Mouse (Mus musculus) MEL (cell line): Measurements from ENCODE around the gene Trak1.

Experiments
- CHD1 ChIP-seq: IDR thresholded peaks from 2 replicates; pipeline ENCODE4 v1.6.1; 2012; ENCODE audit warnings: low read depth, mild to moderate bottlenecking, inconsistent platforms, low read length, improper control_type of control experiment
- CHD2 ChIP-seq: IDR thresholded peaks from 2 replicates; pipeline ENCODE4 v1.6.1; 2011; ENCODE audit warnings: low read length, improper control_type of control experiment
- CTCF ChIP-seq, 3 experiments: IDR thresholded peaks in 2 of 3; conservative IDR thresholded peaks in 1 of 3; 2 replicates each; pipeline ENCODE4 v1.5.1; 2011 to 2012; ENCODE audit warnings: low read length in 3 of 3, low read depth in 2 of 3, mild to moderate bottlenecking in 2 of 3, improper control_type of control experiment in 1 of 3, inconsistent platforms in 1 of 3, mixed read lengths in 1 of 3, moderate library complexity in 1 of 3; ENCODE audit not compliant: control insufficient read depth in 1 of 3, insufficient read depth in 1 of 3, poor library complexity in 1 of 3, severe bottlenecking in 1 of 3
- ETS1 ChIP-seq: IDR thresholded peaks from 2 replicates; pipeline ENCODE4 v1.6.1; 2012; ENCODE audit warnings: low read depth, mild to moderate bottlenecking, inconsistent platforms, low read length, improper control_type of control experiment, moderate library complexity
- JUND ChIP-seq: IDR thresholded peaks from 2 replicates; pipeline ENCODE4 v1.6.1; 2011; ENCODE audit warnings: low read depth, mild to moderate bottlenecking, improper control_type of control experiment, low read length
- KAT2A ChIP-seq: conservative IDR thresholded peaks from 2 replicates; pipeline ENCODE4 v1.6.1; 2012; ENCODE audit warnings: low read depth, low read length, improper control_type of control experiment, inconsistent platforms
- MAFK ChIP-seq: IDR thresholded peaks from 2 replicates; pipeline ENCODE4 v1.6.1; 2011; ENCODE audit warnings: low read depth, mild to moderate bottlenecking, low read length, improper control_type of control experiment, borderline replicate concordance
- MAX ChIP-seq: IDR thresholded peaks from 2 replicates; pipeline ENCODE4 v1.6.1; 2011; ENCODE audit warnings: low read length, improper control_type of control experiment
- MEF2A ChIP-seq: IDR thresholded peaks from 2 replicates; pipeline ENCODE4 v1.6.1; 2014; ENCODE audit warnings: low read depth, mild to moderate bottlenecking, inconsistent platforms, low read length, improper control_type of control experiment; ENCODE audit not compliant: poor library complexity, insufficient replicate concordance, severe bottlenecking; ENCODE audit errors: extremely low read depth
- POLR2A ChIP-seq, 2 experiments: IDR thresholded peaks; 2 replicates each; pipeline ENCODE4 v1.6.1; 2011 to 2012; ENCODE audit warnings: low read length in 2 of 2, mild to moderate bottlenecking in 2 of 2, control low read depth in 1 of 2, improper control_type of control experiment in 1 of 2, low read depth in 1 of 2, moderate library complexity in 1 of 2; ENCODE audit not compliant: control insufficient read depth in 1 of 2, insufficient read depth in 1 of 2, poor library complexity in 1 of 2
- TCF12 ChIP-seq: IDR thresholded peaks from 2 replicates; pipeline ENCODE4 v1.6.1; 2014; ENCODE audit warnings: low read depth, mild to moderate bottlenecking, inconsistent platforms, low read length, improper control_type of control experiment, moderate library complexity
- USF1 ChIP-seq: IDR thresholded peaks from 2 replicates; pipeline ENCODE4 v1.6.1; 2014; ENCODE audit warnings: low read depth, mild to moderate bottlenecking, inconsistent platforms, low read length, improper control_type of control experiment, moderate library complexity
- USF2 ChIP-seq, 2 experiments: IDR thresholded peaks; 2 replicates each; pipeline ENCODE4 v1.6.1; 2011 to 2012; ENCODE audit warnings: improper control_type of control experiment in 2 of 2, low read length in 2 of 2, borderline replicate concordance in 1 of 2, inconsistent platforms in 1 of 2, low read depth in 1 of 2, mild to moderate bottlenecking in 1 of 2; ENCODE audit not compliant: insufficient read depth in 1 of 2
- ZMIZ1 ChIP-seq: IDR thresholded peaks from 2 replicates; pipeline ENCODE4 v1.6.1; 2012; ENCODE audit warnings: low read depth, mild to moderate bottlenecking, inconsistent platforms, low read length, improper control_type of control experiment, moderate library complexity

- TF ChIP-seq ZMIZ1 (no peak), MAFK (no peak), USF1 (no peak), USF2 (IDR thresholded peaks at IDR 0.05; ENCODE audit: borderline replicate concordance in 1 of 2, insufficient read depth in 1 of 2, low read depth in 1 of 2, low read length in 2 of 2) (no peak), ETS1 (no peak), MAX (no peak), POLR2A (IDR thresholded peaks at IDR 0.05; ENCODE audit: control insufficient read depth in 1 of 2, insufficient read depth in 1 of 2, low read depth in 1 of 2, low read length in 2 of 2, poor library complexity in 1 of 2) (no peak), JUND (no peak), TCF12 (no peak), CTCF (IDR thresholded peaks at IDR 0.05 in 2 of 3, conservative IDR thresholded peaks at IDR 0.05 in 1 of 3; ENCODE audit: control insufficient read depth in 1 of 3, insufficient read depth in 1 of 3, low read depth in 2 of 3, low read length in 3 of 3, poor library complexity in 1 of 3, severe bottlenecking in 1 of 3) (no peak), MEF2A (no peak), CHD2 (no peak), KAT2A (no peak), CHD1 (no peak)
Observed at GRCm38 (mm10) chr9:121350601-121351000, 53.3 kb downstream of the Trak1 start.
